Mouse (Mus musculus) neural tube, embryonic 10.5 days (tissue): ENCODE measurements around the gene Tm7sf2.

Experiments used
- DNase-seq: peaks from one replicate; pipeline ENCODE4 v3.0.0-alpha.2; 2017; ENCODE audit warnings: low spot score; ENCODE audit errors: extremely low spot score

Tm7sf2 gene

DNA sequence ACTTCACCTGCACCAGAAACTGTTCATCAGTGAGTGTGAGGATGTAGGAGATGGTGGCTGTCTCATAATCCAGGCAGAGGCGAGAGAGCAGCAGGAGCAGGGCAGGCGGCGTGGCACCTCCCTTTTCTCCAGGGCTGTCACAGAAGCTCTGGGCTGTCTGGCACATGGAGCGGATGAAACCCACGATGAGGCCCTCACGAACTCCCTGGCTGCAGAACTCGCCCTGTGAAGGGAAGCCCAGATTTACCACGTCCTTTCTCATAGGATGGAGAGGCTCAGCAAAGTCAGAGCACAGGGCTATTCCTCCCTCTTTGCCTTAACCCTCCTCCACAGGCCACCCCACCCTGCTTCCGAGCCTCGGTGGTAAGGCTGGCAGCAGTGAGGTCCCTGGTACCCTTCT is 1.7 kb upstream of the Tm7sf2 start:
- DNase-seq: no peak

DNA sequence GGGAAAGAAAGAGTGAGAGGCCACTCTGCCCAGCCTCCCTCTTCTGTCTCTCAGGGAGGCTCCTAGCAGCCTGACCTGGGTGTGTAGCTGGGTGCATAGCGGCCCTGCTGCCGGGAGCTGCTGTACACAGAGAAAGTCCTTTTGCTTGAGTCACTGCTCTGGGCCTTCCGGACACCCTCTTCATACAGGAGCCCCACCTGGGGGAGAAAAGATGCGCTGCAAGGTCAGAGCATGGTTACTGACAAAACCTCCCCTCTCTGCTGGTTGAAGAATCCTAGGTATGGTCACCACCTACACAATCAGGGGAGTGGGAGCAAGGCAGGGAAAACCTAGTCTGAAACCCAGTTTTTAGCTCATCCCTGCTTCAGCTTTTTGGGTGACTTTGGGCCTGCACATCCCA is 778 bp upstream of the Tm7sf2 start:
- no peak for DNase-seq

DNA sequence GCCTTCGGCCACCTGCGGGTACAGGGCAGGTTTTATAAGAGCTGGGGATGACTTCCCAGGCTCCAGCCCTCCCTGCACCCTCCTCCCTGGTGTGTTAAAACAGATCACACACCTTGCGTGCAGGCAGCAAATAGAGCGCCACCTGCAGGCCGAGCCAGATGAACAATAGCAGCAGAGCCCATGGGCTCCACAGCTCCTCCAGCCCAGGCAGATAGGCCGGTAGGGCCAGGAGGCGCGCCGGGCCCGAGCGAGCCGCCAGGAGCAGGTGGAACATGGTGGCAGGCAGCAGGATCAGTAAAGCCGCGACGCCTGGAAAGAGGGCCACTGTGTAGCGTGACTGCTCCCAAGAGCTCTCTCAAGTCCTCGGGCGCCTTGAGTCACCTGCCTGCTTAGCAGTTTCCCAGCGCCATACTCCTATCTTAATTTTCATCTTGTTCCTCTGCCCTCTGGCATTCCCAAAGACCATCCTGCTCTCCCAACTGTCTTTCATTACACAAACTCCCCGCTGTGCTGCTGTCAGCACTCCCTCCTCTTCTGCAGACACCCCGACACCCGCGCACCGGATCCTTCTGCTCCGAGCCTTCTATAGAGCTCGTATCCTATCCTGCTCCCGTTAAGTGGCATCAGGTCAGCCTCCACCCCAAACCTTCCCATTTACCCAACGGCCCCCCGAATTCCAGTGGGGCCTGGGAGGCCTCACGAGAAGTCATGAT is 1.0 kb downstream of the Tm7sf2 start:
- peak; percentile 89 for DNase-seq

DNA sequence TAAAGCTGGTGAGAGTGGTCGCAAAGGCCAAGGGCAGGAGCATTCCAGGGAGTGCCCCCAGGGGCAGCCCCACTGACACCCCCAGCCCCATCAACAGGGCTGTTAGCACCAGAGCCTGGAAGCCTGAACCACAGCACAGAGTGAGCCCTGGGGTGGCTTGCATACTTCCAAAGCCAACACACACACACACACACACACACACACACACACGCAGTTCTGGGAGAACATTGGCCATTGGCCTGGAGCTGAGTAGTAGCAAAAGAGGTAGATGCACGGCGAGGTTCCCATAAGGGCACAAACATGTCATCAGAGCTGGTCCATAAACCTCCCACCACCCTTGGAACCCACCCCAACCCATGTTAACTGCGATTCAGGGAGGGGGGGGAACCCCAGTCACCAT is 1.6 kb downstream of the Tm7sf2 start:
- no peak for DNase-seq

DNA sequence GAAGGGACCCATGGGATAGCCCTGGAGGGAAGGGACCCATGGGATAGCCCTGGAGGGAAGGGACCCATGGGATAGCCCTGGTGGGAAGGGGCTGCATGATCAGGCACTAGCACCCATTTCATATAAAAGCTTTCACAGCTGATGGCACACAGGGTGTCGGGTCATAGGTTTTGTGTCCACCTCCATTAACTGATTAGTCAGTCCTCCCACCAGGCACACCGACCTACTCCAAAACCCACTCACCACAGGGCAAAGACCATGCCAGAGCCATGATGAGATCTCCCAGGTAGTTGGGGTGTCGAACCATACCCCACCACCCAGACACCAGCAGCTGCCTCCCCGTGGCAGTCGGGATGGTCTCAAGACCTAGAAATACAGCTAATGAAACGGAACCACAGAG is 5.1 kb downstream of the Tm7sf2 start:
- no peak for DNase-seq

DNA sequence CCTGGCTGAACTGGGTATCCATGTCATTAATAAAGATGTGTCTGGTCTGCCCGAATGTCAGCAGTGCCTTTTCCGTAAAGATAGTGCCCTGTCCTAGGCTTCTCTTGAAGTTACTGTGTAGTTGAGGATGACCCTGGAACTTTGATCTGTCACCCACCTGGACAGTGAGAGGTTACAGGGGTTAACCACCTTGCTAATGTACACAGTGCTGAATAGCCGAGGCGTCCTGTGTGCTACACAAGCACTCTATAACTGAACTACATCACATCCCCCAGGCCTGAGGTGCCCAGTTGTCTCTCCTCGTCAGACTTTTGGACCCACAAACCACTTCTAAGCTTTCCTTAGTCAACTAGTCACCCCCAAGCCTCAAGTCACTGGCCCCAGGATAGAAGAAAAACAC is 5.8 kb downstream of the Tm7sf2 start:
- DNase-seq: no peak

DNA sequence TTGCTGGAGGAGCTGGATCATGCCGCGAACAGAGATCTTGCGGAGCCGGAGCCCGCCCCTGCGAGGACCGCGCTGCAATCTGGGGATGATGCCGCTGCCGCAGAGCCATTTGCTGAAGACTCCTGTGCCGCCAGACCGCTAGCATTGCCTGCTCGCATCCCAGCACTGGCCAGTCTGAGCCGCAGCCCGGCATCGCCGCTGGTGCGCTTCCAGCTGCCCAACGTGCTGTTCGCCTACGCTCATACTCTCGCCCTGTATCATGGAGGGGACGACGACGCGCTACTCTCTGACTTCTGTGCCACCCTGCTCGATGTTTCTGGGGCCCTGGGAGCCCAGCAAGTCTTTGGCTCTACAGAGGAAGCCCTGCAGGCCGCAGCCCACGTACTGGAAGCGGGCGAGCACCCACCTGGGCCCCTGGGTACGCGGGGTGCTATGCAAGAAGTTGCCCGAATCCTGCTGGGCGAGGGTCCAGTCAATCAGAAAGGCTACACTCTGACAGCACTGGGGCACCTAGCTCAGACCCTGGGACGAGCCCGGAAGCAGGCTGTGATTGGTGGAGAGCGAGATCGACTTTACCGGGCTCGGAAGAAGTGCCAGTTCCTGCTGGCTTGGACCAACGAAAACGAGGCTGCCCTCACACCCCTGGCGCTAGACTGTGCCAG is 6.4 kb downstream of the Tm7sf2 start:
- peak; percentile 45 for DNase-seq

DNA sequence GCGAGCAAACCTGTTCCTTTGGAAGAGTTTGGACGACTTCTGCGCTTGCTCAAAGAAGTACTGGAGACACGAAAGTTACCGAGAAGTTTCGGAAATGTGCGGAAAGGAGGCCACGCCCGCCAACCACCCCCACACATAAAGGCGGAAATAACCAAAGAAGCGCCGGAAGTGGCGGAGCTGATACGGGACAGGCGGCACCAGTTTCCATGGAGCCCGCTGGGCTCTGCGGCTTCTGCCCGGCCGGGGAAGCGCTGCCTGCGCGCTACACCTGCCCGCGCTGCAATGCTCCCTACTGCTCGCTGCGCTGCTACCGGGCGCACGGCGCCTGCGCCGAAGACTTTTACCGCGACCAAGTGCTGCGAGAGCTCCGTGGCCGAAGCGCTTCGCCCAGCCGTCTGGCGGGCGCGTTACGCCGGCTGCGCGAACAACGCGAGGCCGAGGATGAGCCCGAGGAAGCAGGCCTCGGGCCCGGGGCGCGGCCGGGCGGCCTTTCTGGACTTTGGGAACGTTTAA is 7.1 kb downstream of the Tm7sf2 start, which contains the start of gene Znhit2:
Znhit2 (plus strand) TSS at position 172 of the 513 bp plus-strand sequence.
- DNase-seq: peak; percentile 91

DNA sequence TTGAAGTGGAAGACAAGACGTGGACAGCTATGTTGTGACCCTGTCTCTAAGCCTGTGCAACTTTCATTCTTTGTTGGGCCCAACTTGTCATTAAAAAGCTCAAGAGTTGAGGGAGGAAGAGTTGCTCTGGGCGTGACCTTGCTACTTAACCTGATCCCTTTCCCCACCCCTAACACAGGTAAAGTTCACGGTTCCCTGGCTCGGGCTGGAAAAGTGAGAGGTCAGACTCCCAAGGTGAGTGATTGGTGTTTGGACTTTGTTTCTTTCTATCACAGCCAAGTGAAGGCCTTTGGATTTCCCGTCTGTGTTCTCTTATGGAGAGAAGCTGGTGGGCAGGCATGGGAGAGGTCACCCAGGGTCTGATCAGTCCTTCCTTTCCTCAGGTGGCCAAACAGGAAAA is 9.2 kb downstream of the Tm7sf2 start:
- DNase-seq: no peak

DNA sequence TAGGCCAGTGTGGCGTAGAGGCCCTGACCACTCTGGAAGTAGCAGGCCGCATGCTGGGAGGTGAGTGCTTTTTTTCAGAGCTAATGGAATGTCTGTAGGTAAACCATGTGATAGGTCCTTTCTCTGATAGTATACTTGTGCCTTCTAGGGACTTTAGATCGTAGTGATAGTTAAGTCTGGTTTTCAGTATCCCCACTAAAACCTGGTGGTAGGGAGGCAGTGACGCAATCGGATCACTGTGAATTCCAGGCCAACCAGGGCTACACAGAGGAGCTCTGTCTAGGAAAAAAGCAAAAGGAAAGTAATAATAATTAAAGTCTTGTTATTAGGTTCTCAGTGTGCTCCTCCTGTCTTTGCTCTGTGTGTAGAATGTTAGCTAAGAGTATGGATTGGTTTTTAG is 9.7 kb downstream of the Tm7sf2 start:
- DNase-seq: no peak

DNA sequence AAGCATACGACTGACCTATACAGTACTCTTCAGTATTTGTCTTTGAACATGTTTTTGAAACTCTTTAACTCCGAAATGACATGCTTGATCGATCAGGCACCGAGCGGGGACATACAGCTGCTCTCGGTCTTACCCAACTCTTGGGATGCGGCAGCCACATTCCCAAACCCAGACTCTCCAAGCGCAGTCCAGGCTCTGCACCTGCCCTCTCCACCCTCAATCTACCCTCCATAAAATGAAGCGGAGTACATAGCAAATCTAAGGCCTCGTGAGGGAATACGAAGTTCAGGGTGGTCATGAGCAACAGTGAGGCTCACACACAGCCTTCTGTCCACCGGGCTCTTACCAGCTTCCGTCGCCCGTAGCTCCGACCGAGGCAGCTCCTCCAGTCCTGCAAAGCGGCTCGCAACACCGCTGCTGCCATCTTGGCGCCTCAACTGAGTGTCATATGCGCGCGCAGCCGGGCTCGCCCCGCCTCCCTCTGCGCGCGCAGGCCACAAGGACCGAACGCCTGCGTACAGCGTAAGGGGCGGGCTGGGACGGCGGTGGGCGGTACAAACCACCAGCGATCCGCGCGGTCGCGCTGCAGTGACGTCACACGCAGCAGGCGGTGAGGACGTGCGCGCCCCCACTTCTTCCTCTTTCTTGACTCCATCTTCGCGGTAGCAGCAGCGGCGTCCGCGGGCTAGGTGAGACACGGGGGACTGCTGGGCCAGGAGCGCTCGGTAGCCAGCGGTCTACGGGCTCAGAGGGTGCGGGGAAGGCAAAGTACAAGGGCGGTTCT is 10.7 kb downstream of the Tm7sf2 start, which contains the start of the genes Mrpl49 and Fau:
Mrpl49 (minus strand) TSS at position 473 of the 784 bp plus-strand sequence.
Fau (plus strand) TSS at position 532 of the 784 bp plus-strand sequence.
- peak; percentile 98 for DNase-seq

DNA sequence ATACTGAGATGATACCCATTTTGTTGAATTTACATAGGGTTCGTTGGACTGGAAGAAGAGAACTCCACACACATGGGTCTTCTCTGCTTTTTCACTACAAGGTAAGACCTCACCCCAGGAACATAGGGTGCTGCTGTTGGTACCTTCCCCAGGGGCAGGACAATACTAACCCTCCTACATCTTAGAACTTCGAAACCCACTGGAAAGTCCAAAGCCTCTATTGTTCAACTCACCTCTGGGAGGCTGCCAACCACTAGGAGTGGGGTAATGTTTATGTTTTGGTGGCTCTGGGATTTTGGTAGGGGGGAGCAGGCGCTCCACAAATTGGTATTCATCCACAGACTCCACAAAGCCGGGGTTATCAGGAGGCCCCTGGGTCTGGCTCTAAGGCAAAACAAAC is 11.5 kb downstream of the Tm7sf2 start:
- no peak for DNase-seq

DNA sequence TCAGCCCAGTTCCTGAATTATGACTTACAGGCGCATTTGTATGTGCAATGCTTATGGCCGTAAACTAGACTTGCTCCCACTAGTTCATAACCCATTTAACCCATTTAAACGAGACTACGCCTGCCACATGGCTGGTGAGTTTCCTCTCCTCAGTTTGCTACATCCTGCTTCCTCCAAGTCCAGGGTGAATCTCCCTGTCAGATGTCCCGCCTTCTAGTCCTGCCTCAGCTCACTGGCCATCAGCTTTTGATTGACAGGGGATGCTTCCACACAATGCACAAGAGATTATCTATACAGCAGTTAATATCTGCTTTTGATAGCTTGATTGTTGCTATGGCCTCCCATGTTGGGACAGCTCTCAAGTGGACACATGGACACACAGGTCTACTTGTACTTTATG is 13.9 kb downstream of the Tm7sf2 start:
- DNase-seq: no peak

DNA sequence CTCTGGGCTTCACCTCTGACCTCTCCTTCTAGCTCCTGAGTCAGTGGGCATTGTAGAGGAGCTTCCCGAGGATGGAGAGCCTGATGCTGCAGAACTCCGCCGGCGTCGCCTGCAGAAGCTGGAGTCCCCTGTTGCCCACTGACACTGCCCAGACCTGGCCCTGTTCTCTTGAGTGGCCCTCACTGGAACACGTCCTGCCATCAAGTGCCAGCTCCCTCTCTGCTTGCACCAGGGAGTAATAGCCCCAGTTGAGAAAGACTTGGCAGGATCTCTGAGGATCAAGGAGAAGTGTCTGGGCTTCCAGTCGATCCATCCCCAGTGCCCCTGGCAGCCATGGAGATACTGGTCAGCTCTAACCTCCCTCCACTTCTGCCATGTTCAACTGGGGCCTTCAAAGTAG is 15.7 kb downstream of the Tm7sf2 start:
- no peak for DNase-seq

DNA sequence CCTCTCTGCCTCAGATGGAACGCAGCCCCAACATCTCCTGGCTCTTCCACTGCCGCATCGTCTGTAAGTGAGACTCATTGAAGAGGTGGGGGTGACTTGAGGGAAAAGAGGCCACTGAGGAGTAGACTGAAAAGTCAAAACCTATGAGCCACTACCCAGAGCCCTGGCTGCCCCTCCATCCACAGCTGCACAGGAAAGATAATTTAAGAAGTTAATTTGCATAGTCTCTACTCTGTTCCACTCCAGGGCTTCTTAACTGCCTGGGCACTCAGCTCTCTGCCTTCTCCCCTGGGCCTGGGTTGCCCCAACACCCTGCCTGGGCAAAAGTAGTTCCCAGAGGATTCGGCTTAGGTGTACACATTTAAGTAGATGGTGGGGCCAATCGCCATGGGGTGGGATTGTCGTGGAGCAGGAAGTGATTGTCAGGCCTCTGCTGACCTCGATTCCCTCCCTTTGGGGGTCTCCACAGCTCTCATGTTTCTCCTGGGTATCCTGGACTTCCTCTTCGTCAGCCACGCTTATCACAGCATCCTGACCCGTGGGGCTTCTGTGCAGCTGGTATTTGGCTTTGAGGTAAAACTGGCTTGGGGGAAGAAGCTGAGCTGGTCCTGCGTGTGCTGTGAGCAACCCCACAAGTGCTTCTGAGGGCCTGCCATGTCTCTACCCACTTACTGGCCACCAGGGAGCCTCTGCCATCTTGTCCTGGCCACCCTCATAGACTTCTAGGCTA is 19.3 kb downstream of the Tm7sf2 start:
- no peak for DNase-seq

DNA sequence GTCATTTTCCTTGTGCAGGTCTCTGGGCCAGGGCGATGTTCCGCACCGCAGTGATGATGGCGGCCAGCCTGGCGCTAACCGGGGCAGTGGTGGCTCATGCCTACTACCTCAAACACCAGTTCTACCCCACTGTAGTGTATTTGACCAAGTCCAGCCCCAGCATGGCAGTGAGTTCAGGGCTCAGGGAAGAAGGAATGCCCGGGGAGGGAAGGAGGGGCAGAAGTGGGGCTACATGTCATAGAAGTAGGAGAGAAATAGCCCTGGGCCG is 20.3 kb downstream of the Tm7sf2 start:
- no peak for DNase-seq

DNA sequence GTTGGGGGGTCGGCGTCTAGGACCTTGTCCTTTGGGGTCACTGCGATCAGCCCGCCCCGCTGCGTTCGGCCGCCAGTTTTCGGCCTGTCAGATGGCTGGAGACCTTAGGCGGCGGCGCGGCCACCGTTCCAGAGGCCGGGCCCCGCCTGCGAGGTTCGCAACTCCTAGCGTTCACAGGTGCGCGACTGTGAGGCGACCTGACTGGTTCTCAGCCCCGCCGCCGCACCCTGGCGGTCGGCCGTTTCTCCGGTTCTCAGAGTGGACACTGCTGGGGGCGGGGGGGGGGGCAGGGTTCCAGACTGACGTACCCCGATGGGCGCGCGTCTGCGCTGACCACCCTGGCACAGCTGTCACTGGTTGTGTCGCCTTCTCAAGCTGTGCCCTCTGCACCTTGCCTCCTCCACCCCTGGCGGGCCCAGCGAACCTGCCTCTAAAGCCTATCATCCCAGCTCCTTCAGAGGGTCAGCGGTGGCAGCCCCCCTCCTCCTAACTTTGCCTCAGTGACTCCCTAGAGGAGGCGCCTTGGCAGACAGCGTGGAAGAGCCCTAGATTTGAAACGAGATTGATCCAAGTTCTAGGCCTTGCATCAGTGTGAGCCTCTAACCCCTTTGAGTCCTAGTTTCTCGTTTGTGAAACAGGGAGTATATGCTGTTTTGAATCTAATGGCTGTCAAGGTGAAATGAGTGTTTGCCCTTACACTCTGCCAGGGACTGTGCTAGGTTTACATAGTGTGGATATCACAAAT is 20.8 kb downstream of the Tm7sf2 start:
- no peak for DNase-seq

DNA sequence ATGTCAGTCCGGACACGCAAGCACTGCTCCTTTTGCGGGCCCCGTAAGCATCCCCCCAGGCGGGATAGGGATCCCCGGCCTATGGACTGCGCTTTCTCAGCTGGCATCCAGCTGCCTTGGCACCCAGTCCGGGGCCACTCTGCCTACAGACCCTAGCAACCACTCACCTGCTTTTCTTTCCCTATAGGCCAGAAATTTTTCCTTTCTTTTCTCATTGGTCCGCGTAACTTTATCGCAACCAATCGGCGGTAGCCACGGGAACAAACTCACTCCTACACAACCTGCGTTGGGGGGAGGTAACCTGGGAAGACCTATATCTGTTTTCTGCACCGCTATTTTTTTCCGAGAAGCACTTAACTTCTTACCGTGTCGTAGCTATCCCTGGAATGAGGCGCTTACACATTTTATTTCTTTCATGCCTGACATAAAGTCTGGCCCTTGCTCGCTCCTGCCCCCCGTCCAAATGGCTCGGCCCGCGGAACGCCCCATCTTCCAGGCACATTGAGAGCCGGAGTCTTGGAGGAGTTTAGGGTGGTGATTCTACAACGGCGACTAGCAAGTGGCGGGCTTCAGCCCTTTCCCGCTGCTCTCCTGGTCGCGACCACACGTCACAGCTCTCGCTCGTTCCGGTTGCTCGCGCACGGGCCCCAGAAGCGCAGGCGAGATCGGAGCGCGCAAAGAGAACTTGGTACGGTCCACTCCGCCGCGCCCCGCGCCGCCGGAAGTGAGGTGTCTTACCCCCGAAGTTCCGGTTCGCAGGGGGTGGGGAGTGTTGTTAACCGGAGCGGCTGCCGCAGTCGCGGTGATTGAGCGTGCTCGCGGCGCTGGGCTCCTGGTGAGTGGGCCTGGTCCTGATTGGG is 21.6 kb downstream of the Tm7sf2 start, which contains the start of gene Syvn1:
Syvn1 (plus strand) TSS at position 283 of the 860 bp plus-strand sequence.
- peak; percentile 95 for DNase-seq

DNA sequence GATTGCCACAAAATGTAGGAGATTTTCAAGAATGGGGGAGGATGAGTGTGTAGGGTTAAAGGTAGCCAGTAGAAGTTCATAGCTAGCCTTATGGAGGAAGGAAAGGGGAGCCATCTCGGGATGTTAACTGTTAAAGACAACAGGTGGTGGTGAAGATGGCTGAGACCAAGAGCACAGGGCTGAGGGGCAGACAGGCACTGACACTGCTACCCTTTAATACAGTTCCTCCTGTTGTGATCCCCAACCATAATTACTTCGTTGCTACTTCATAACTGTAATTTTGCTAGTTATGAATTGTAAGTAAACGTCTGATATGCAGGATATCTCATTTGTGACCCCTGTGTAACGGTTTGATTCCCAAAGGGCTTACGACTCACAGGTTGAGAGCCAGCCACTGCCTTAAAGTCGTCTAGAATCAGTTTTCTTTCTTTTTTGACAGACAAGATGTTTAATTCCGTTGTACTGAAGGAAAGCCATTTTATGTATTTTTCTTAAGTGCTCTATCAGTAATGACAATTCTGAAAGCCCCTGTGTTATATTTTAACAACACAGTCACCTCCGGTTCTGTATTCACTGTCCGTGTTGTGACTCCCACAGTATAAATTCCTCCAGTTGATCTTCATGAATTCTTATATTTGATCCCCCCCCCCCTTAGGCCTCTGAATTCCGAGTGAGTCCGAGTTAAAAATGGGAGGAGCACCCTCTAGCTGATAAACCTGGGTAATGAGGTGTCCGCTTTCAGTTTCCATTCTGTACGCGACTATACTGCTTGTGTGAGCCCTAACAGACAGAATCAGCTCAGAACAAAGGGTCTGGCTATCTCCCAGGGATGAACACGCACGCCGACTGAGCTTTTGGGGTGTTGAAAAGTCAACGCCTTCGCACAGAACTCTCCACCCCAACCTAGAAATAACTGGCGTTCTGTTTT is 22.5 kb downstream of the Tm7sf2 start:
- no peak for DNase-seq
